Mouse (Mus musculus): ENCODE measurements around the gene Acp7. TPM values are rescaled to one million over a fixed set of nuclear protein-coding genes. Genes with fewer than 3 reads are reported as not detected.
"Not testable (repeated sequence)": the region's sequence is repeated elsewhere in the genome, so short reads cannot be mapped to it uniquely, and the experiment has no call there.

Acp7 gene
- not detected in 2 replicates for polyA plus RNA-seq (2016; fragmentation: Nextera tagmentation; extraction: Ambion mirVana)

GRCm38 (mm10) chr7:28631073-28631472 is at the start of gene Acp7:
Acp7 (minus strand) TSS chr7:28631332.
- Histone ChIP-seq H3K36me3 (replicated peaks) (no peaks in the 10 kb centered on the region), H3K9me3 (no peaks in the 10 kb centered on the region), H3K4me1 (peaks cover 15% of the 10 kb centered on the region), H3K4me3 (peak within 1 kb of the TSS; percentile 48), H3K27me3 (replicated peaks; ENCODE audit: low read depth, poor library complexity, severe bottlenecking) (peaks cover 54% of the 10 kb centered on the region), H3K27ac (replicated peaks) (no peak within 1 kb of the TSS)
- 24% methylated on average over 10 of the region's 10 CpGs for WGBS
- DNase-seq (ENCODE audit: low spot score) = no peak

- no peak for DNase-seq (ENCODE audit: low spot score)
- Histone ChIP-seq H3K27ac (replicated peaks) (no peak overlapping the region), H3K36me3 (replicated peaks) (no peaks in the 10 kb centered on the region), H3K4me1 (no peaks in the 10 kb centered on the region), H3K9me3 (no peaks in the 10 kb centered on the region), H3K27me3 (replicated peaks; ENCODE audit: low read depth, poor library complexity, severe bottlenecking) (no peaks in the 10 kb centered on the region), H3K4me3 (no peak overlapping the region)
- WGBS = 91% methylated on average over 8 of the region's 8 CpGs
These were observed 46.5 kb upstream of the Acp7 start for GRCm38 (mm10) chr7:28677624-28678023.

GRCm38 (mm10) chr7:28676811-28677541 is 45.8 kb upstream of the Acp7 start:
- Histone ChIP-seq H3K4me3 (no peak overlapping the region), H3K36me3 (replicated peaks) (no peaks in the 10 kb centered on the region), H3K27ac (replicated peaks) (no peak overlapping the region), H3K4me1 (no peaks in the 10 kb centered on the region), H3K27me3 (replicated peaks; ENCODE audit: low read depth, poor library complexity, severe bottlenecking) (no peaks in the 10 kb centered on the region), H3K9me3 (no peaks in the 10 kb centered on the region)
- WGBS = 86% methylated on average over 13 of the region's 13 CpGs
- no peak for DNase-seq (ENCODE audit: low spot score)

- no peak overlapping the region for H3K27ac ChIP-seq (replicated peaks)
- peak; percentile 30 for DNase-seq (ENCODE audit: low spot score)
- 43% methylated on average over 11 of the region's 11 CpGs for WGBS
- no peaks in the 10 kb centered on the region for H3K9me3 ChIP-seq
- no peak overlapping the region for H3K4me3 ChIP-seq
- no peaks in the 10 kb centered on the region for H3K27me3 ChIP-seq (replicated peaks; ENCODE audit: low read depth, poor library complexity, severe bottlenecking)
- no peaks in the 10 kb centered on the region for H3K36me3 ChIP-seq (replicated peaks)
- H3K4me1 ChIP-seq = no peaks in the 10 kb centered on the region
These were observed 44.6 kb upstream of the Acp7 start for GRCm38 (mm10) chr7:28675746-28676145.

- Histone ChIP-seq H3K36me3 (replicated peaks) (no peaks in the 10 kb centered on the region), H3K4me1 (no peaks in the 10 kb centered on the region), H3K4me3 (no peak overlapping the region), H3K9me3 (no peaks in the 10 kb centered on the region), H3K27me3 (replicated peaks; ENCODE audit: low read depth, poor library complexity, severe bottlenecking) (no peaks in the 10 kb centered on the region), H3K27ac (replicated peaks) (no peak overlapping the region)
- DNase-seq (ENCODE audit: low spot score) = no peak
- 73% methylated on average over 9 of the region's 9 CpGs for WGBS
These were observed 43.9 kb upstream of the Acp7 start for GRCm38 (mm10) chr7:28674994-28675393.

GRCm38 (mm10) chr7:28672786-28673185 is 41.7 kb upstream of the Acp7 start:
- not testable (repeated sequence) for H3K27ac ChIP-seq (replicated peaks); H3K36me3 ChIP-seq (replicated peaks); DNase-seq (ENCODE audit: low spot score); H3K27me3 ChIP-seq (replicated peaks; ENCODE audit: low read depth, poor library complexity, severe bottlenecking); H3K4me1 ChIP-seq; H3K9me3 ChIP-seq; H3K4me3 ChIP-seq
- WGBS = 75% methylated on average over 5 of the region's 5 CpGs

GRCm38 (mm10) chr7:28672276-28672675 is 41.1 kb upstream of the Acp7 start:
- Histone ChIP-seq H3K27me3 (replicated peaks; ENCODE audit: low read depth, poor library complexity, severe bottlenecking) (no peaks in the 10 kb centered on the region), H3K4me1 (0 out of 2 replicates have a peak, but pooled peaks cover 3% of the 10 kb centered on the region), H3K9me3 (no peaks in the 10 kb centered on the region), H3K27ac (replicated peaks) (no peak overlapping the region), H3K36me3 (replicated peaks) (no peaks in the 10 kb centered on the region), H3K4me3 (no peak overlapping the region)
- DNase-seq (ENCODE audit: low spot score) = no peak
- 90% methylated on average over 5 of the region's 5 CpGs for WGBS

- 50% methylated on average over 4 of the region's 4 CpGs for WGBS
These were observed 40.0 kb upstream of the Acp7 start for GRCm38 (mm10) chr7:28671172-28671571.

GRCm38 (mm10) chr7:28665620-28666579 is 34.8 kb upstream of the Acp7 start:
- 32% methylated on average over 15 of the region's 15 CpGs for WGBS
- H3K4me3 ChIP-seq = peak overlapping the region; percentile 32
- peaks cover 24% of the 10 kb centered on the region for H3K4me1 ChIP-seq
- H3K27ac ChIP-seq (replicated peaks) = peak overlapping the region; percentile 42
- H3K36me3 ChIP-seq (replicated peaks) = no peaks in the 10 kb centered on the region
- no peaks in the 10 kb centered on the region for H3K9me3 ChIP-seq
- H3K27me3 ChIP-seq (replicated peaks; ENCODE audit: low read depth, poor library complexity, severe bottlenecking) = peaks cover 15% of the 10 kb centered on the region
- DNase-seq (ENCODE audit: low spot score) = peak; percentile 57

More at GRCm38 (mm10) chr7:28671172-28671571, 40.0 kb upstream of the Acp7 start:
- Histone ChIP-seq H3K9me3 (no peaks in the 10 kb centered on the region), H3K36me3 (replicated peaks) (no peaks in the 10 kb centered on the region), H3K4me3 (no peak overlapping the region), H3K4me1 (peaks cover 10% of the 10 kb centered on the region), H3K27ac (replicated peaks) (no peak overlapping the region), H3K27me3 (replicated peaks; ENCODE audit: low read depth, poor library complexity, severe bottlenecking) (no peaks in the 10 kb centered on the region)
- DNase-seq (ENCODE audit: low spot score) = no peak

- H3K36me3 ChIP-seq (replicated peaks) = no peaks in the 10 kb centered on the region
- 75% methylated on average over 4 of the region's 4 CpGs for WGBS
- no peaks in the 10 kb centered on the region for H3K4me1 ChIP-seq
- H3K27ac ChIP-seq (replicated peaks) = no peak overlapping the region
- no peaks in the 10 kb centered on the region for H3K9me3 ChIP-seq
- no peak overlapping the region for H3K4me3 ChIP-seq
- H3K27me3 ChIP-seq (replicated peaks; ENCODE audit: low read depth, poor library complexity, severe bottlenecking) = no peaks in the 10 kb centered on the region
- DNase-seq (ENCODE audit: low spot score) = no peak
These were observed 25.3 kb upstream of the Acp7 start for GRCm38 (mm10) chr7:28656430-28656829.

- H3K36me3 ChIP-seq (replicated peaks) = no peaks in the 10 kb centered on the region
- no peak overlapping the region for H3K4me3 ChIP-seq
- no peak for DNase-seq (ENCODE audit: low spot score)
- no peaks in the 10 kb centered on the region for H3K4me1 ChIP-seq
- no peaks in the 10 kb centered on the region for H3K27me3 ChIP-seq (replicated peaks; ENCODE audit: low read depth, poor library complexity, severe bottlenecking)
- 88% methylated on average over 2 of the region's 2 CpGs for WGBS
- no peaks in the 10 kb centered on the region for H3K9me3 ChIP-seq
- H3K27ac ChIP-seq (replicated peaks) = no peak overlapping the region
These were observed 20.0 kb upstream of the Acp7 start for GRCm38 (mm10) chr7:28651157-28651556.

- Histone ChIP-seq H3K27me3 (replicated peaks; ENCODE audit: low read depth, poor library complexity, severe bottlenecking) (no peaks in the 10 kb centered on the region), H3K36me3 (replicated peaks) (no peaks in the 10 kb centered on the region), H3K27ac (replicated peaks) (no peak overlapping the region), H3K9me3 (no peaks in the 10 kb centered on the region), H3K4me1 (no peaks in the 10 kb centered on the region), H3K4me3 (no peak overlapping the region)
- WGBS = 58% methylated on average over 7 of the region's 7 CpGs
- no peak for DNase-seq (ENCODE audit: low spot score)
These were observed 15.9 kb upstream of the Acp7 start for GRCm38 (mm10) chr7:28647016-28647415.
